Mouse (Mus musculus) skeletal muscle tissue, adult 2 months (tissue): ENCODE data around the gene Try5.
"Not testable (repeated sequence)": the region's sequence is repeated elsewhere in the genome, so short reads cannot be mapped to it uniquely, and the experiment has no call there.

Source experiments
- DNase-seq: peaks from one replicate; pipeline ENCODE4 v3.0.0-alpha.2; 2012; ENCODE audit warnings: low read depth, low spot score

The Try5 gene

GRCm38 (mm10) chr6:41316741-41317140, at the start of gene Try5:
Gene Try5, minus strand, starts transcription at chr6:41316841.
- DNase-seq, result not testable (repeated sequence)

- no peak for DNase-seq
These were observed 37.3 kb upstream of the Try5 start, which contains the start of gene Try10 for GRCm38 (mm10) chr6:41353932-41354331. Gene Try10, plus strand, starts transcription at chr6:41354105.

GRCm38 (mm10) chr6:41301969-41302368, 14.7 kb downstream of the Try5 start, which contains the start of gene Try4:
Gene Try4, plus strand, starts transcription at chr6:41302269.
- DNase-seq, result no peak

- DNase-seq, result no peak
These were observed 18.4 kb downstream of the Try5 start for GRCm38 (mm10) chr6:41298255-41298654.

- DNase-seq, result no peak
These were observed 50.5 kb downstream of the Try5 start for GRCm38 (mm10) chr6:41266140-41266539.

- no peak for DNase-seq
These were observed 53.8 kb downstream of the Try5 start for GRCm38 (mm10) chr6:41262796-41263195.
